Mouse (Mus musculus): Measurements from ENCODE around the gene Gm20696. TPM values are rescaled to one million over a fixed set of nuclear protein-coding genes. Genes with fewer than 3 reads are reported as not detected.

Gm20696 gene
- polyA plus RNA-seq, 1 experiment from 2014 or later, result 3.2 TPM

DNA sequence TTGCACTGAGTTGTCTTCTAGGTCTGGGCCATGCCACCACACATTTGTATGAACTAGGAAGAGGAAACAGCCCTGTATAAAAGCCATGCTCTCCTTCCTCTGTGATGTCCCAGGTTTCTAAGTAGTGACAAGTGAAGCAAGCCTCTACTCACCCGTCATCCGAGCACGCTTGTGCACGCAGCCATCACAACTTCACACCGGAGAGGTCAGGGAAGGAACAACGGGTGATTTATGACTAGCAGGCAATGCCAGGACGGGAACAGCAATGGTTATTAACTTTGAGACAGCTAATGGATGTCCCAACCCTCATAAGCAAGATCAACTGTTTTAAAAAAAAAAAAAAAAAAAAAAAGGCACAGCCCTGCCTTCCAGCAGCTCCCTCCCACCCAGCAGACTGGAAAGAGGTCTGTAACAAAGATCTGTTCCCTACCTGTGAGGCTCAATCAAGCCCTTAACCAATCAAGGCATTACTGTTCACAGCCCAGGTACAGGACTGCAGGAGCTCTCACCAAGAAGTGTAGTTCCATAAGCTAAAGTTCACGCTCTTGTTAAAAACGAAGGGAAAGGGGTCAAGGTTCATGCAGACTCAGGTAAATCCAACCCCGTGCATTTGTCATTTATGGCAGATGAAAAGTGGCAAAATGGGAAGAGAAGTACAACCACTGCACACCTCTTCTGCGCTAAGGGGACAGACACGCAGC is 197.3 kb downstream of the Gm20696 start:
- peaks cover 34% of the 10 kb centered on the region for H3K4me1 ChIP-seq (replicated peaks)
- 83% methylated on average over 12 of the region's 12 CpGs for WGBS
- H3K27me3 ChIP-seq (ENCODE audit: insufficient read depth, poor library complexity, severe bottlenecking), result peaks cover 38% of the 10 kb centered on the region

DNA sequence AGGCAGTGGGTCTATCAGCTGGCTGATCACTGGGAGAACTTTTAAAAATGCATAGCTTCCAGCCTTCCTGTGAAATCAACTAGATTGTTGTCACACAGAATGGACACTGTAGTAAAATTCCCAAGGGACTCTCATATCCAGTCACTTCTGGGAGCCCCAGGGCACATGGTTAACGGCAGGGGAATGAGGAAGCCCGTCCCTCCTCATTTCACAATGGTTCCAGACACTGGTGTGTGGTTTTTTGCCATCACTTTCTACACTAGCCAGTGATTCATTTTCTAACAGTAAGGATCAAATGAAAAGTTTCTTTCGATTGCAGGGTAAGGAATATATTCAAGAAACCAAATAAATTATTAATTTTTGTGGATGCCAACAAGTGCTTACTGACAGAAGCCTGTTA is 198.8 kb downstream of the Gm20696 start:
- H3K9me3 ChIP-seq, result no peaks in the 10 kb centered on the region
- H3K4me3 ChIP-seq, result no peak overlapping the region
- H3K27me3 ChIP-seq (ENCODE audit: insufficient read depth, poor library complexity, severe bottlenecking), result peaks cover 36% of the 10 kb centered on the region
- 57% methylated on average over 3 of the region's 3 CpGs for WGBS
- DNase-seq (ENCODE audit: low spot score), result no peak
- H3K4me1 ChIP-seq (replicated peaks), result peaks cover 39% of the 10 kb centered on the region
- 0 out of 2 replicates have a peak, but pooled peaks cover 5% of the 10 kb centered on the region for H3K36me3 ChIP-seq
- no peak overlapping the region for H3K27ac ChIP-seq

More for the DNA sequence above, 197.3 kb downstream of the Gm20696 start:
- DNase-seq (ENCODE audit: low spot score), result no peak
- Histone ChIP-seq H3K36me3 (peaks cover 9% of the 10 kb centered on the region; the same call in 1 of the 2 replicates), H3K9me3 (no peaks in the 10 kb centered on the region), H3K27ac (no peak overlapping the region), H3K4me3 (no peak overlapping the region)

DNA sequence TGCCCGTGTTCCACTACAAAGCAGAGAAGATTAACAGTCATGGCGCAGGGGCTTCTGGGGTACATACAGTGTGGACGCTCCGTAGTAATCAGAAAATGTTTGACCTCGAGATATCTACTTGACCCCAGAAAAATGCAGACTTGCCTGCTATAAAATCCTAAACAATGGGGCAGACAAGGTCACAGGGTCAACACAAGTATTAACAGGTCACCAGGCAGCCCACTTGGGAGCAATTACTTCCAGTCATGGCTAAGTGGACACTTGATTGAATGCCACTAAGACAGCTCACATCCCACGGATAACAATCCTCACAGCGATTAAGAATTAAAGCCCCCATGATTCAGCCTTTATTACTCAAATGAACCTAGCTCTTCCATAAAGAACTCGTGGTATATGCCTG is 199.5 kb downstream of the Gm20696 start:
- DNase-seq (ENCODE audit: low spot score), result peak; percentile 20
- peaks cover 45% of the 10 kb centered on the region for H3K4me1 ChIP-seq (replicated peaks)
- H3K9me3 ChIP-seq, result no peaks in the 10 kb centered on the region
- no peak overlapping the region for H3K27ac ChIP-seq
- H3K36me3 ChIP-seq, result 0 out of 2 replicates have a peak, but pooled peaks cover 5% of the 10 kb centered on the region
- H3K4me3 ChIP-seq, result no peak overlapping the region
- 34% methylated on average over 8 of the region's 8 CpGs for WGBS
- H3K27me3 ChIP-seq (ENCODE audit: insufficient read depth, poor library complexity, severe bottlenecking), result peaks cover 36% of the 10 kb centered on the region

DNA sequence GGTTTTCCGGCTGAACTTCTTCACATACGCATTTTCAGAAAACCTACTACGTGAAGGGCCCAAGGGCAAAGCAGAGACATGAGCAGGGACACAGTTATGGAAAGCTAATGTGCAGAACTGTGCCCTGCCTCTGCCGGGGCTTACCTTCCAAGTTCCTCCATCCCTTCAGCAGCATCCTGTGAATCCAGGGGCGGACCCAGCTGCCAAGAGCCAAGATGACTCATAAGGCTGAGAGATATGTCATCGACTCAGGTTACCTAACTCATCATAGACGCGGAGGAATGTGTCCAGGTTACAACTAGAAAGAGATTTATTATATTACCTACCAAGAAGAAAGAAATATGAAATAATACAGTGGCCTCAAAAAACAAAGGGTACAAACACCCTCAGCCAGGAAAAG is 200.2 kb downstream of the Gm20696 start:
- 90% methylated on average over 8 of the region's 8 CpGs for WGBS
- no peak for DNase-seq (ENCODE audit: low spot score)
- H3K4me1 ChIP-seq (replicated peaks), result peaks cover 45% of the 10 kb centered on the region
- peaks cover 34% of the 10 kb centered on the region for H3K27me3 ChIP-seq (ENCODE audit: insufficient read depth, poor library complexity, severe bottlenecking)
- no peak overlapping the region for H3K4me3 ChIP-seq
- no peak overlapping the region for H3K27ac ChIP-seq
- no peaks in the 10 kb centered on the region for H3K9me3 ChIP-seq
- H3K36me3 ChIP-seq, result 0 out of 2 replicates have a peak, but pooled peaks cover 5% of the 10 kb centered on the region

DNA sequence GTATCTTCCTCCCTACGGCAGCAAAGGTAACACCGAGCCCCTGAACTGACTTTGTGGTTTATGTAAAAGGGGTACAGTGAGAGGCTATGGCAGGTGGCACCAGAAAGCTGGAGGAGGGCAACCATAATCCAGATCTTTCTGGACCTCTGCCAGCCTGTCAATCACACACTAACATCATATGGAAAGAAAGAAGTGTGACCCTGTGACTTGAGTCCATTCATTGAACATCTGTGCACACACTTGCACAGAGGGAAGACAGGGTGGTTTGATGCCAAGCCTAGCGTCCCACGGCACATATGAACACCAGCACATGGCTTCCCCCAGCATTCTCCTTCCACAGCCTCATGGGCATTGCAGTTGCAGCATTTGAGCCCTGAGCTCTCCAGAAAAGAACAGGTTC is 202.1 kb downstream of the Gm20696 start:
- Histone ChIP-seq H3K27me3 (ENCODE audit: insufficient read depth, poor library complexity, severe bottlenecking) (peaks cover 34% of the 10 kb centered on the region), H3K9me3 (no peaks in the 10 kb centered on the region), H3K36me3 (peaks cover 9% of the 10 kb centered on the region; the same call in 1 of the 2 replicates), H3K4me1 (replicated peaks) (peaks cover 40% of the 10 kb centered on the region), H3K27ac (no peak overlapping the region), H3K4me3 (no peak overlapping the region)
- WGBS, result 90% methylated on average over 4 of the region's 4 CpGs
- DNase-seq (ENCODE audit: low spot score), result no peak

DNA sequence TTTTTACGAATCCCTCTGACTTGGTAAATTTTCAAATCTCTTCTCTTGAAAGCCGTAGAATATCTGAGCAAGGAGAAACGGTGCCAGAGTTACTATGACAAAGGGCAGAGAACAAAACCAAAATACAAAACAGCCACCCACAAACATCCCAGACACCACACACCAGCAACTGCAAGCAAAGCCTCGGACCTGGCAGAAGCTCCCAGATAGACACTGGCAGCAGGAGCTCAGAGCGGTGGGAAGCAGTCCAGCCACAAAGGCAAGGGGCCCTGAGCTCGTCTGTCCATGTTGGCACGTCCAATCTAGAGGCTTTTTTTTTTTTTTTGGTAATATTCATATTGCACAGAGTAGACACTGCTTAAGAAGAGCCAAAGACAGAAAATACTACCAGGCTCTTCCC is 202.7 kb downstream of the Gm20696 start:
- no peaks in the 10 kb centered on the region for H3K9me3 ChIP-seq
- H3K36me3 ChIP-seq, result peaks cover 9% of the 10 kb centered on the region; the same call in 1 of the 2 replicates
- H3K4me3 ChIP-seq, result no peak overlapping the region
- 82% methylated on average over 7 of the region's 7 CpGs for WGBS
- H3K27ac ChIP-seq, result no peak overlapping the region
- peaks cover 38% of the 10 kb centered on the region for H3K4me1 ChIP-seq (replicated peaks)
- peaks cover 32% of the 10 kb centered on the region for H3K27me3 ChIP-seq (ENCODE audit: insufficient read depth, poor library complexity, severe bottlenecking)
- no peak for DNase-seq (ENCODE audit: low spot score)

DNA sequence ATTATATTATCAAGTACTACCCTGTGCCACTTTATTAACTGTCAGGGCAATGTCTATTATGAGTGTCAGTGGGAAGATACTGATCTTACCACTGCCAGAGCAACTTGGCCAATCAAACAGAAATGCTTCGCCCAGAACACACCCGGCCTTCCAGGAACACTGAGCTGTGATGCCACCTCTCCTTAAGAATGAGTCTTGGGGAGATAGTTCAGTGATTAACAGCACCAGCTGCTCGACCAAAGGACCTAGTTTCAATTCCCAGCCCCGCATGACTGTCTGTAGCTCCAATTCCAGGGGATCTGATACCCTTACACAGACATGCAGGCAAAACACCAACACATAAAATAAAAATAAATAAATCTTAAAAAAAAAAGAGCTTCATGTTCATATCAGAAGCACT is 207.8 kb downstream of the Gm20696 start:
- H3K27ac ChIP-seq, result no peak overlapping the region
- no peaks in the 10 kb centered on the region for H3K9me3 ChIP-seq
- no peaks in the 10 kb centered on the region for H3K27me3 ChIP-seq (ENCODE audit: insufficient read depth, poor library complexity, severe bottlenecking)
- no peak overlapping the region for H3K4me3 ChIP-seq
- 94% methylated on average over 4 of the region's 4 CpGs for WGBS
- H3K4me1 ChIP-seq (replicated peaks), result peaks cover 11% of the 10 kb centered on the region; the same call in 1 of the 2 replicates
- peaks cover 13% of the 10 kb centered on the region for H3K36me3 ChIP-seq
- no peak for DNase-seq (ENCODE audit: low spot score)

DNA sequence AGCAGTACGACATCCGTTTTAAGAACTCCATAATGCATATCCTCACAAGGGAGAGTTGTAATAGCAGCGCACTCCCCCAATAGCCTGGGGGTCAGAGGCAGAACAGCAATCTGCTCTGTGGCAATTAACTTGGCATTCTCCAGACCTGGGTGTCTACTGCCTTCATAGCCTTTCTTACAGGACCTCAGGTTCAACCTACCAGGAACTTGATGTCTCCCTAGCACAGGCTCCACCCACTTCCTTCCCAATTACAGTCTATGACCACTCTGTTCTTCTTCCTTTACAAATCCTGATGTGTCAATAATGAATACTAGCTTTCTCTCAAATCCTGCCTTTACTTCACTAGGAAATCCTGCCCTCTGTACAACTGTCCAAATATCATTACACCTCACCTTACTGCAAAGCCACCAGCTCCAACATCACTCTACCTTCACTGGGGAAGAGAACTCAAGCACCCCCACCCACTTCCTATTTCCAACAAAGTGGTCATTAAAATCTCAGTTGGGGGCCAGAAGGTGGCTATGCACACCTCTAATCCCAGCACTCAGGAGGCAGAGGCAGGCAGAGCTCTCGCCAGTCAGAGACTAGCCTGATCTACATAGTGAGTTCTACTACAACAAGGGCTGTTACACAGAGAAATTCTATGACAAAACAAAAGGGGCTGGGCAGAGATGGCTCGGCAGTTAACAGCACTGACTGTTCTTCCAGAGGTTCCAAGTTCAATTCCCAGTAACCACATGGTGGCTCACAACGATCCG is 212.7 kb downstream of the Gm20696 start:
- H3K27me3 ChIP-seq (ENCODE audit: insufficient read depth, poor library complexity, severe bottlenecking), result no peaks in the 10 kb centered on the region
- H3K27ac ChIP-seq, result no peak overlapping the region
- H3K36me3 ChIP-seq, result peaks cover 9% of the 10 kb centered on the region
- 88% methylated on average over 7 of the region's 7 CpGs for WGBS
- no peak overlapping the region for H3K4me3 ChIP-seq
- H3K9me3 ChIP-seq, result no peaks in the 10 kb centered on the region
- H3K4me1 ChIP-seq (replicated peaks), result peaks cover 23% of the 10 kb centered on the region
- DNase-seq (ENCODE audit: low spot score), result no peak

DNA sequence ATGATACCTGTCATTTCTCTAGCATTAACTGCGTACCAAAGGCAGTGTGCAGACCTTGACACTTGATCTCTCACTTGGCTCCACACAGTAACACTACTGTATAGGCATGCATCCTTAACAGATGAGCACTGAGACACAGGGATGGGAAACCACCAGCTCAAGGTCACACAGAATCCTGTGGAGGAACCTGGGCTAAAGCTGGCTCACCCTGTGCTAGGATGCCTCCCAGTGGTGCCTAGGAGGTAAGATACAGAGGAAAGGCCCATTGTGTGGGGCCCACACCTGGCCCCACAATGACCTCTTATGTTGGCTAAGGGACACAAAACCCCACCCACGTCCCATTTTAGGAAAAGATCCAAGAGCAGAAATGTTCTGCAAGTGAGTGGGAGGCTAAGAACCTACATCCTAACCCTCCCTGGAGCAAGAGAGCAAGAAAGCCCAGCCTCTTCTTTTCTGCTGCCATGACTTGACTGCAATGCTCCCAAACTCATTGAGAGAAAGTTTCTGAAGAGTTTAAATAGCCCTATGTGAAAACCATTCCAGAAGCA is 213.9 kb downstream of the Gm20696 start:
- H3K9me3 ChIP-seq, result no peaks in the 10 kb centered on the region
- peaks cover 9% of the 10 kb centered on the region for H3K36me3 ChIP-seq
- no peak overlapping the region for H3K4me3 ChIP-seq
- DNase-seq (ENCODE audit: low spot score), result no peak
- no peak overlapping the region for H3K27ac ChIP-seq
- no peaks in the 10 kb centered on the region for H3K27me3 ChIP-seq (ENCODE audit: insufficient read depth, poor library complexity, severe bottlenecking)
- WGBS, result 66% methylated on average over 2 of the region's 2 CpGs
- peaks cover 23% of the 10 kb centered on the region for H3K4me1 ChIP-seq (replicated peaks)

DNA sequence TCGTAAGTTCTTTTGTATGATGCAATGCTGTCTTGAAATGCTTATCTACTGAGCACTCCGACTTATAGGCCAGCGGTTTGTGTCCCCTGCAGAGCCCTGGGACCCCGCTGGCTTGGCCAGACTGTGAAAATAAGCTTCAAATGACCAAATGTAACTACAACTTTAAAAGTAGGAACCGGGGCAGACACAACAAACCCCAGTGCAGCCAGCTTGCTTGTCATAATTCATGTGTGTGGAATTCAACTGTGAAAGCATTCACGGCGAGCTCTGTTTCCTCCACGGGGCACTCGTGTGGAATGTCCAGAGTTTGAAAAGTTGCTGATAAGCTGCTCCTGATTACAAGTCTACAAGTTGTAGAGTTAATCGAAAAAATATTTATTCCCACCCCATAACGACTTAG is 215.1 kb downstream of the Gm20696 start:
- peaks cover 23% of the 10 kb centered on the region for H3K4me1 ChIP-seq (replicated peaks)
- no peak overlapping the region for H3K4me3 ChIP-seq
- no peak overlapping the region for H3K27ac ChIP-seq
- no peak for DNase-seq (ENCODE audit: low spot score)
- H3K27me3 ChIP-seq (ENCODE audit: insufficient read depth, poor library complexity, severe bottlenecking), result no peaks in the 10 kb centered on the region
- 58% methylated on average over 11 of the region's 11 CpGs for WGBS
- peaks cover 9% of the 10 kb centered on the region for H3K36me3 ChIP-seq
- H3K9me3 ChIP-seq, result no peaks in the 10 kb centered on the region

DNA sequence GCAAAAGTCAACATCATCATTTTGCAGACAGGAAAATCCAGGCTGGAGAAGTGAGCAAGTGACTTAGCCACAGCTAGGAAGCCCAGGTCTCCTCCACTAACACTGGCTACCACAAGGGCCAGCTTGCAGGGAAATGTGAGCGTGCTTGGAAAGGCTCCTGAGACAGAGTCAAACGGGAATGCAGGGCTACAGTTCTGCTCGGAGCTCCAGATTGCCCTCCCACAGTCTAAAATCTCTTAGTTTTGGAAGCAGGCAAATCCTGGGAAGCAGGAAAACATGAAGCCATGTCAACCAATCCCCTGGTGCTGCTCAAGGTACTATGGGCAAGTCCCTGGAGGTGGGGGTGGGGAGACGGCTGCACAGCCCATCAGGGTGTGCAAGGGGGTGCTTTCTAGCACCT is 219.2 kb downstream of the Gm20696 start:
- 77% methylated on average over 4 of the region's 4 CpGs for WGBS
- H3K4me1 ChIP-seq (replicated peaks), result peaks cover 29% of the 10 kb centered on the region
- no peak overlapping the region for H3K4me3 ChIP-seq
- no peak for DNase-seq (ENCODE audit: low spot score)
- H3K27ac ChIP-seq, result no peak overlapping the region
- no peaks in the 10 kb centered on the region for H3K27me3 ChIP-seq (ENCODE audit: insufficient read depth, poor library complexity, severe bottlenecking)
- no peaks in the 10 kb centered on the region; the same call in 1 of the 2 replicates for H3K36me3 ChIP-seq
- H3K9me3 ChIP-seq, result no peaks in the 10 kb centered on the region

DNA sequence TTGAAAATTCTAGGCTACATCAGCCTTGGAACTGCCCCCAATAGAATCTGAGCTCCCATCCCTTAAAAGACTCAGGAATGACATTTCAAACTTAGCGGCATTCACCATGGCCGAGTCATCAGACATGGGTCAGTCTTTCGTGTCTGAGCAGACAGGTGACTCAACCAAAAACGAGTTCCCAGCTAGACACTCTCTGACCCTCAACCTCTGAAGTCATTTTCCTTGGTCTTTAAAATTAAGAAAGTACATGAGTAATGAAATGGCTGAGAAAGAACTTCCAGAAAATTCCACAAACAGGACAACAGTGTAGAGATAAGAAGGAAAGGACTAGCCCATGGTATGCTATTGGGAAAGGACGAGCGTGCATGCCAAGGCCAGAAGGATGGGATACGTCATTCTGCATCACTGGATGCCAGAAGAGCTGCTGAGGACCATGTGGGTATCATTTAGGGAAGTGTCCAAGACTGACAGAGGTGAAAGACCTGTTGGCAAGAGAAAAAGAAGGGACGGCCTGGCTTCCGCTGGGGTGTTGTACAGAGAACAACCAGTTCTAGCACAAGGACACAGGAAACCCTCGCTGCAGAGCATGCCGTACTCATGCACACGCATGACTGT is 219.7 kb downstream of the Gm20696 start:
- Histone ChIP-seq H3K4me1 (replicated peaks) (peaks cover 26% of the 10 kb centered on the region), H3K36me3 (no peaks in the 10 kb centered on the region; the same call in 1 of the 2 replicates), H3K27ac (no peak overlapping the region), H3K4me3 (no peak overlapping the region), H3K9me3 (no peaks in the 10 kb centered on the region), H3K27me3 (ENCODE audit: insufficient read depth, poor library complexity, severe bottlenecking) (no peaks in the 10 kb centered on the region)
- DNase-seq (ENCODE audit: low spot score), result no peak
- 92% methylated on average over 12 of the region's 12 CpGs for WGBS
